Mouse (Mus musculus) spleen, postnatal 36 days (tissue): ENCODE data around the gene Cdh13.
"Not testable (repeated sequence)": the region's sequence is repeated elsewhere in the genome, so short reads cannot be mapped to it uniquely, and the experiment has no call there.

Experiments
- DNase-seq, 2 experiments: peaks; one replicate each; pipeline ENCODE4 v3.0.0; 2022; ENCODE audit warnings: low spot score in 2 of 2, mixed read lengths in 1 of 2

Cdh13 gene

DNA sequence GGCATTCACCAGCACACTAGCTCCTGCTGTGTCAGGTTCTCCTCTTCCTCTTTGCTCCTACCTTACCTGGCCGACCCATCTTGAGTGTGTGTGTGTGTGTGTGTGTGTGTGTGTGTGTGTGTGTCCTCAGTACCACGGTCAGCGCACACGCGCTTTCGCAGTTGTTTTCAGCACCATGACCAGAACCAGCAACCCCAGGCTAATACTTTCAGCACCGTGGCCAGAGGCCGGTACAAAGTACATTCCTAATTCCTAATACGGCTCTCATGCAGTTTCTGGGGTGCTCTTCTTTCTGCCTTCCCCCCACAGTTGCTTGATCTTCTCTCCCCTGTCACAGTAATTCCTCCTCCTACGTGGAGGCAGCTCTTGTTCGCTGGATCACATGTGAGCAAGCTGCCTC lies 975.1 kb downstream of the Cdh13 start:
- no peak for DNase-seq

DNA sequence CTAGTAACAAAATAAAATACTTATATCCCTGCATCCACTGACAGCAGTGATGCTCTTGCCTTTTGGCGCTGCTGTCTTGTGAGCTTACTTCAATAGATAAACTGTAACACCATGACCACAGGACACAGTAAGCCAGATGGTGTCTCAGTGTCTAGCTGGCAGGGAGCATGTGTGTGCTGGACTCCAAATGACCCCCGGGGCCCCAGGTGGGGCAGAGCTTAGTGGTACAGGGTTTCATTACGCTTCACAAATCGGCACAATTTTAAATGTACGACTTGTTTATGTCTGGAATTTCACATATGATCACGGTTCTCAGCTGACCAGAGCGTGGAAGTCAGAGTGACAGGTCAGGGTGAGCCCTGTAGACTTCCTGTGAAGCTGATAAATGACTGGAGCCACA lies 980.2 kb downstream of the Cdh13 start:
- no peak for DNase-seq

GRCm38 (mm10) chr8:119266304-119266703 lies 982.8 kb downstream of the Cdh13 start:
- no peak for DNase-seq

DNA sequence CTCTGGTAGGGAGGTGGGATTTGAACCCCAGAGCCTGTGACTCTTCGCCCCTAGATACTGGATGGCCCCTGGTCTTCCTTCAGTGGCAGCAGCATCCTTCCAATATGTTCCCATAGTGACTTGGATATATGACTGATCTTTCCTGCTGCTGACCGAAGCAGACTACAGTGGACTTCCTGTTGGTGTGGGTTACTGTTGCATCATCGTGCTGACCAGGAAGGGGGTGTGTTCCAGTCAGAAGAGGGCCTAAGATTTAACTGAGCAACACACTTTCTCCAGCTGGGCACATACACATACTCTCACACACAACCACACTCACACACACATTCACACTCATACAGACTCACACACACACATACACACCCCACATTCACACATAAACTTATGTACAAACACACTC lies 986.0 kb downstream of the Cdh13 start:
- no peak for DNase-seq

DNA sequence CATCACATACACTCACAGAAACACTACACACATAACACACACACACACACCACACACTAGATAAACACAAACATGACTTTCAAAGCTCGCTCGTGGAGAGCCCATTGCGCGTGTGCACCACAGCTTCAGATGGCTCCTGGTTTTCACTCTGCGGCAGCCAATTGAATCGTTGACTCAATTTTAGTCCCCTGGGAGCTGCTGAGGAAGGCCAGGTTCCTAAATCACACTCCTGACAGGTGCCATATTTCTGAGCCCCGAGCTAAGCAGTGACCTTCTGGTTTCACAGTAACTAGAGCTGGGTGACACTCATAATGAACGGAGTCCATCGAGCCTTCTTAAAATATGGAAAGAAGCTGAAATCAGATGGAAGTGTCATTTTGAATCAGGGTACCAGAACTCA lies 986.8 kb downstream of the Cdh13 start:
- no peak for DNase-seq

DNA sequence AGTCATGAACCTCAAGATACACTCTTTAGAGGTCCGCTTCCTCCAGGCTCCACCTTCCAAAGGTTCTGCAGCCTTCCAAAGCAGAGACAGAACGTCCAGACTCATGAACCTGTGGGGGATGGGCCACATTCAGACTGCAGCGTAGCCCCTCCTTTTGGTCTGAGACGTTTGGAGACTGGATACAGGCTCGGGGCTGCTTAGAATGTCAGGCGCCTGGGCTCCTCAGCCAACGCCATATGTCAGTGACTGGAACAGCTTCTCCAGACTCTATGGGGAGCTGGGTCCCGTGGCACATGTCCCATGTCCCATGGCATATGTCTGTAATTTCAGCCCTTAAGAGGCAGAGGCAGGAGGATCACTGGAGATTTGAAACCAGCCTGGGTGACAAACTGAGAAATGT lies 989.4 kb downstream of the Cdh13 start:
- no peak for DNase-seq

DNA sequence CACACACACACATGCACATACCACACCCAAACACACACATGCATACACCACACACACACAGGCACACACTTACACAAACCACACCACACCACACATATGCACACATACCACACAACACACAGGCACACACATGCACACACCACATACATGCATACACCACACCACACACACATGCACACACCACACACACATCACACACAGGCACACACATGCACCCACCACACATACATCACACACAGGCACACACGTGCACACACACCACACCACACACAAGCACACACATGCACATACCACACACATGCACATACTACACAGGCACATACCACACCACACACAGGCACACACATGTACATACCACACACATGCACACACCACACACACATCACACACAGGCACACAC lies 991.9 kb downstream of the Cdh13 start:
- DNase-seq, result no peak

DNA sequence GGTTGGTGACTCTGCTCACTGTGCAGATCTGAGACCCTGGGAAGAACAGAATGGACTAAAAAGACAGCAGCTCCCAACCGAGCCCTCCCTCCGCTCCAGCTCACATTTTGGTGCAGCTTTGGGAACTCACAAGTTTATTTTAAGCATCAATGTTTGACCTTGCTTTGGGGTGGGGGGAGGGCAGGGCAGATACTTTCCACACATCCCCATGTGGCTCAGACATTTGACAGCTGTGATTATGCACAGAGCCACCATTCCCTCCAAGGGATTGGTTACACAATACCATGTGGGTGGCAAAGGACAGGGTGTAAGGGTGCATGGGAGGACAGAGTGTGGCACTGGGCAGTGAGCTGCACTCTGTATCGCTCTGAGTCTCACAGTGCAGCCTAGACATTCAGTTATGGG lies 993.5 kb downstream of the Cdh13 start:
- no peak for DNase-seq

DNA sequence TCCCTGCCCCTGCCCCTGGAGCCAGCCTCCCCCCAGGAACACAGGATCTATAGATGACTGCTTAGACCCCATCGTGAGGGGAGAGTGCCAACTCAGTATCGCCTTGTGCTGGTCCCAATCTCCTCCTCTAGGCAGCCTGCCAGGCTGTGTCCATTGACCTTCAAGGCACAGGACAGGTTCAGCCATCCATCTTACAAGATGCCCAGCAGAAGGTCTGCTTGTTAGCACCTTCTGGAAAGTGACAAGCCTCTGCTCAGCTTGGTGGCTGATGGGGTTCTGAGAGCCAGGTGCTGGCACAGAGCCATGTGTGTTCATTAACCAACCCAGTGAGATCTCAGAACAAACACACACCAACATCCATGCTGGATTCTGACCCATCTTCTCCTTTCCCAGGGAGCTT lies 998.2 kb downstream of the Cdh13 start:
- no peak for DNase-seq

- no peak for DNase-seq
Measured at GRCm38 (mm10) chr8:119284516-119284915, 1001.0 kb downstream of the Cdh13 start.

- DNase-seq, result no peak
Measured at GRCm38 (mm10) chr8:119284920-119285319, 1001.4 kb downstream of the Cdh13 start.

GRCm38 (mm10) chr8:119295477-119295876 lies 1011.9 kb downstream of the Cdh13 start:
- no peak for DNase-seq

DNA sequence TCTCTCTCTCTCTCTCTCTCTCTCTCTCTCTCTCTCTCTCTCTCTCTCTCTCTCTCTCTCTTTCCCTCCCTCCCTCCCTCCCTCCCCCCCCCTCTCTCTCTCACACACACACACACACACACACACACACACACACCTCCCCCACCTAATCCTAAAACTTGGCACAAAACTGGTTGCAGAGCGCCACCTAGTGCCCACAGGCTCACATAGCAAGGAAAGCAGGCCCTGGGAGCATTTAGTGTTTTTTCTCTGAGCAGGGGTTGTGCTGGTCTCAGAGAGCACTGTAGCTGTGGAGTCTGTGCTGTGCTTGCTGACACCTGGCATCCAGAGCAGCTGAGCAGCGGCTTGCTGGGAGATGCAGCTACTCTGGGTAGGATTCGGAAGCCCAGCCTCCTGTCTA lies 1014.2 kb downstream of the Cdh13 start:
- DNase-seq, result not testable (repeated sequence)

DNA sequence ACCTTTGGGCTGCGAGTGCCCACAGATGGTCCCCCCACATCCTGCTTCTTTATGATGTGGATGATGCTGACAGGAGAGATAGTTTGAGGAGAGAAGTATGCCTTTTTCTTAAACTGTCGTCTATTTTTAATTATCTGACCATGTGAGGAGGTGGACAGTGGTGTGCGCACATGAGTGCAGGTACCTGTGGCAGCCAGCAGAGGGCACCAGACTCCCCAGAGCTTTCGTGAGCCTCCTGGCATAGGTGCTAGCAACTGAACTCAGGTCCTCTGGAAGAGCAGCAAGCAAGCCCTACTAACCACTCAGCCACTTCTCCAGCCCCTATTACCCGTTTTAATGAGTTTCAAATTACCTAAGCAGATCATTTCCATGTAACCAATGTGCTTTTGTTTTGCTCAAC lies 1016.8 kb downstream of the Cdh13 start:
- DNase-seq, result no peak

DNA sequence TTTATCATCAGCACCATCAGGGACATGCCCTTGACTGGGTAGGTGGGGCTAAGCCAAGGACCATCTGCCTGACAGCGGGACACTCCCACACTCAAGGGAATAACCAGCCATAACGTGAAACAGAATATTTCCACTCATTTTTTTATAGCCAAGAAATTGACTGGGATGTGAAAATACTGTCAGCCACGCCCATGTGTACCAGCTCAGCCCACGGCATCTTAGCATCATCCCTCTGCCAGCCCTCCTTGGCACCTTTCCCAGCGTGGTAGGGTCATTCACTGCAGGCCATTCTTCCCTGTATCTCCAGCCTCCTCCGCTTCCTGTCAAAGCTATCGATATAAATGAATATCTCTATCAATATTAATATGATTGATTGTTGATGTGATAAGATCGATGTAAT lies 1020.7 kb downstream of the Cdh13 start:
- DNase-seq, result no peak

DNA sequence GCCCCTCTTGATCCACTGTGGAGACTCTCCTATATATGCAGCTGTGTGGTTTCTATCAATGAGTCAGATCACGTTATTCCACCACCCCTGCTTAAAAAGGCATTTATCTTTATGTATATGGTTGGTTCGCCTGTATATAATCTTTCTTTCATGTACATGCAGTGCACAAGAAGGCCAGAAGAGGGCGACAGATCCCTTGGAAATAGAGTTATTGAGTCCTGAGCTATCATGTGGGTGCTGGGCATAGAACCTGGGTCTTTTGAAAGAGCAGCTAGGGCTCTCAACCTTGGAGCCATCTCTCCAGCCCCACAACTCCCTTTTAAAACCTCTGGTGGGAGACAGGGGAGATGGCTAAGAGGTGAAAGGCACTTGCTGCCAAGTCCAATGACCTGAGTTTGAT lies 1027.9 kb downstream of the Cdh13 start:
- peak in 1 of 2 experiments; percentile 11 for DNase-seq

- DNase-seq, result no peak
Measured at GRCm38 (mm10) chr8:119323215-119323614, 1039.7 kb downstream of the Cdh13 start.

DNA sequence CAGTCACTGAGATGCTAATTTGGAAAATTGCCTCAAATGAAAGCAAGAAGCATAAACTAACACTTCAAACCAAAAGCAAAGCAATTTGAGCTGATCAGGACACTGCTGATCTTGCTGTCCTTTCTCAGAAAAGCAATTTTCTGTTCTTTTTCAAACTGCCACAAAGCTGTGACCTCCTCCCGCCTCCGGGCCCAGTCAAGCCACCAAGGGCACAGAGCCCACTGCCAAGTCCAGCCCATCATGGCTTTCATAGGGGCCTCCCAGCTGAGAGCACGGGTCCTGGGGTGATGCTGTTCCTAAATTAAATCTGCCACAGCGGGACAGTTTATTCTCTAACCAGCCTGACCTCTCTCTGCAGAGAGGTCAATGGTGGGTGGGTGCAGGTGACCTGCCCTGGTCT lies 1056.0 kb downstream of the Cdh13 start:
- DNase-seq, result no peak

GRCm38 (mm10) chr8:119343606-119344005 lies 1060.1 kb downstream of the Cdh13 start:
- DNase-seq, result no peak

DNA sequence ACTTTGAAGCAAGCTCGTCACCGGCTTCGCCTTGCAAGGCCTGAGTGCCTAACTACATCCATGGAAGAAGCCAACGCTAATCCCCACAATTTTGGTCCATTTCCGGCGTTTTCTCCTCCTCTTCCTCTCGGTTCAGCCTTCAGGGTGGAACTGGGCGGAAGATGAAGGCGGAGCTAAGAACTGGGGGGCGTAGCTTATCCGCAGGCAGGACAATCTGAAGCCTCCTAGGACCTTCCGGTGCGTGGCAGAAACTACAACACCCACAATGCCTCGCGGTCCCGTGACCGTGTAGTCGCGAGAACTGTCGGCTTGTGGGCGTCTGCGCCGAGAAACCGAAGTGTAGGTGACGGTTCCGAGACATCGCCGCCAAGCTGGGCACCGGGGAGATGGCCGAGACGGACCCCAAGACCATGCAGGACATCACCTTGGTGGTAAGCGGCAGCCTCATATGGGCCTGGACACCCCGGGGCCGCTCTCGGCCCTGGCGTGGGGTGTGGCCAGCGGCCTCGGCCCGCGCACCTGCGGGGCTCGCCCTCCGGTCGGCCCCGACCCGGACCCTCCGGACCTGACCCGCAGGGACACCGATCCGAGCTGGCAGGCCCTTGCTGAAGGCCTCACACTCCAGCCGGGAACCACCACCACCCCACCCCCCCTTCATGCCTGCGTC lies 1060.8 kb downstream of the Cdh13 start, which contains the start of gene Hsbp1:
Gene Hsbp1, plus strand, starts transcription at position 299 of the 667 bp plus-strand sequence.
- DNase-seq, result peak; percentile 96

DNA sequence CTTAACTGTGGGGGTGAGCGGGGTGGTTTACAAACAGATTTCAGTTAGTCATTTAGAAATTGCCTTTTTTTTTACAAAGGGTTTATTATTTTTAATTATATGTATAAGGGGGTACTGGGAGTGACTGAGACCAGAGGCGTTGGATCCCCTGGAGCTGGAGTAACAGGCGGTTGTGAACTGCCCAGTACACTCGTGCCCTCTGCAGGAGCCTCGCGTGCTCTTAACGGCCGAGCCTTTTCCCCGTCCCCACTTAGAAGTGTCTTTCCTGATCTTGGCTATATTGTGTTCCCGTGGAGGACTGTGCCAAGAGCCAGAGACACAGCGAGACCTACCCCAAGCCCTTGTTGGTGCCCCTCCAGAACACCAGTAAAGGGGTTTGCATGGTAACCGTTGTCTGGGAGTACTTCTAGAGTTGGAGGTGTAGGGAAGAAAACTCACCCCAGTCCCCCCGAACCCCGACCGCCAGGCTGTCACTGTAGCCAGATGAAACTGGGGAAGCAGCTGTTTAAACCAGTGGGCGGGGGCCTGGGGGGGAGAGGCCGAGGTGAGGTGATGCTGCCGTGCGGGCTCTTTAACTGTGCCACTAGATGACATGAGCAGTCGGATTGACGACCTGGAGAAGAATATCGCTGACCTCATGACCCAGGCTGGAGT lies 1061.6 kb downstream of the Cdh13 start:
- DNase-seq, result no peak

GRCm38 (mm10) chr8:119345683-119346075 lies 1062.1 kb downstream of the Cdh13 start:
- no peak for DNase-seq

GRCm38 (mm10) chr8:119351647-119352046 lies 1068.1 kb downstream of the Cdh13 start:
- no peak for DNase-seq
